Mouse (Mus musculus) left cerebral cortex, adult 11 months (tissue): ENCODE data around the gene Pgrmc2.

Source experiments
- DNase-seq: peaks from one replicate; pipeline ENCODE4 v3.0.0; 2022; ENCODE audit warnings: low spot score

Gene Pgrmc2

GRCm38 (mm10) chr3:41082885-41083789 lies at the start of gene Pgrmc2:
TSS of gene Pgrmc2 (minus strand) at chr3:41083046.
- peak; percentile 98 for DNase-seq

GRCm38 (mm10) chr3:41124000-41124294 lies 41.1 kb upstream of the Pgrmc2 start:
- no peak for DNase-seq

GRCm38 (mm10) chr3:41123190-41123999 lies 40.5 kb upstream of the Pgrmc2 start:
- DNase-seq, result no peak

GRCm38 (mm10) chr3:41118173-41118572 lies 35.3 kb upstream of the Pgrmc2 start:
- DNase-seq, result no peak

- DNase-seq, result no peak
These were observed 34.6 kb upstream of the Pgrmc2 start for GRCm38 (mm10) chr3:41117447-41117846.

GRCm38 (mm10) chr3:41113186-41113585 lies 30.3 kb upstream of the Pgrmc2 start:
- no peak for DNase-seq

- DNase-seq, result no peak
These were observed 25.5 kb upstream of the Pgrmc2 start for GRCm38 (mm10) chr3:41108306-41108785.

GRCm38 (mm10) chr3:41107600-41108305 lies 24.9 kb upstream of the Pgrmc2 start:
- no peak for DNase-seq

- DNase-seq, result no peak
These were observed 19.1 kb upstream of the Pgrmc2 start for GRCm38 (mm10) chr3:41101905-41102304.

- DNase-seq, result no peak
These were observed 17.3 kb upstream of the Pgrmc2 start for GRCm38 (mm10) chr3:41100157-41100556.

GRCm38 (mm10) chr3:41099672-41100071 lies 16.8 kb upstream of the Pgrmc2 start:
- no peak for DNase-seq

- DNase-seq, result no peak
These were observed 10.4 kb upstream of the Pgrmc2 start for GRCm38 (mm10) chr3:41093210-41093609.

GRCm38 (mm10) chr3:41092311-41092710 lies 9.5 kb upstream of the Pgrmc2 start:
- no peak for DNase-seq

- no peak for DNase-seq
These were observed 8.0 kb upstream of the Pgrmc2 start for GRCm38 (mm10) chr3:41090839-41091238.

GRCm38 (mm10) chr3:41087071-41087470 lies 4.2 kb upstream of the Pgrmc2 start:
- no peak for DNase-seq

GRCm38 (mm10) chr3:41084421-41084820 lies 1.6 kb upstream of the Pgrmc2 start:
- DNase-seq, result no peak

- no peak for DNase-seq
These were observed 905 bp upstream of the Pgrmc2 start for GRCm38 (mm10) chr3:41083790-41084112.

- DNase-seq, result no peak
These were observed 344 bp downstream of the Pgrmc2 start for GRCm38 (mm10) chr3:41082520-41082884.

GRCm38 (mm10) chr3:41081474-41082301 lies 1.2 kb downstream of the Pgrmc2 start:
- DNase-seq, result no peak

GRCm38 (mm10) chr3:41080724-41081123 lies 2.1 kb downstream of the Pgrmc2 start:
- DNase-seq, result no peak

GRCm38 (mm10) chr3:41078673-41079072 lies 4.2 kb downstream of the Pgrmc2 start:
- no peak for DNase-seq

GRCm38 (mm10) chr3:41075376-41075775 lies 7.5 kb downstream of the Pgrmc2 start:
- DNase-seq, result no peak
